Mouse (Mus musculus) frontal cortex, postnatal 25 days (tissue): Measurements from ENCODE around the gene Rbm19.

Source experiments
- DNase-seq, 2 experiments: peaks; one replicate each; pipeline ENCODE4 v3.0.0; 2022; ENCODE audit warnings: low spot score in 2 of 2

The Rbm19 gene

GRCm38 (mm10) chr5:120204316-120204715 is 88.1 kb downstream of the Rbm19 start:
- DNase-seq: no peak

- no peak for DNase-seq
These were observed 90.2 kb downstream of the Rbm19 start for GRCm38 (mm10) chr5:120206313-120206943.

GRCm38 (mm10) chr5:120207492-120207891 is 91.2 kb downstream of the Rbm19 start:
- no peak for DNase-seq

- no peak for DNase-seq
These were observed 94.4 kb downstream of the Rbm19 start for GRCm38 (mm10) chr5:120210668-120211067.

GRCm38 (mm10) chr5:120211182-120211581 is 94.9 kb downstream of the Rbm19 start:
- no peak for DNase-seq

GRCm38 (mm10) chr5:120214511-120214910 is 98.2 kb downstream of the Rbm19 start:
- DNase-seq: no peak

GRCm38 (mm10) chr5:120221216-120221615 is 105.0 kb downstream of the Rbm19 start:
- no peak for DNase-seq

GRCm38 (mm10) chr5:120225383-120225782 is 109.1 kb downstream of the Rbm19 start:
- no peak for DNase-seq

- no peak for DNase-seq
These were observed 112.5 kb downstream of the Rbm19 start for GRCm38 (mm10) chr5:120228613-120229409.

GRCm38 (mm10) chr5:120231435-120232147 is 115.3 kb downstream of the Rbm19 start:
- no peak for DNase-seq

- DNase-seq: no peak
These were observed 118.9 kb downstream of the Rbm19 start for GRCm38 (mm10) chr5:120235147-120235546.

GRCm38 (mm10) chr5:120235571-120235970 is 119.3 kb downstream of the Rbm19 start:
- DNase-seq: peak in 1 of 2 experiments; percentile 40

- DNase-seq: no peak
These were observed 123.8 kb downstream of the Rbm19 start for GRCm38 (mm10) chr5:120240071-120240470.

GRCm38 (mm10) chr5:120245336-120245735 is 129.1 kb downstream of the Rbm19 start:
- DNase-seq: no peak
